Mouse (Mus musculus) brain, embryonic 14.5 days (tissue): Measurements from ENCODE around the gene Bpnt1.

Experiments used
- CTCF ChIP-seq: fragments of 200-500 bp; IDR thresholded peaks from 2 replicates; pipeline ENCODE4 v1.5.1; 2012; ENCODE audit warnings: inconsistent platforms, mild to moderate bottlenecking, moderate library complexity, borderline replicate concordance; ENCODE audit not compliant: insufficient read depth, insufficient read length; ENCODE audit errors: extremely low read depth
- POLR2A ChIP-seq: fragments of 200-500 bp; IDR thresholded peaks from 2 replicates; pipeline ENCODE4 v1.6.1; 2012; ENCODE audit warnings: mild to moderate bottlenecking, inconsistent platforms, borderline replicate concordance; ENCODE audit not compliant: poor library complexity, insufficient read depth, insufficient read length, severe bottlenecking; ENCODE audit errors: extremely low read depth

GRCm38 (mm10) chr1:185356246-185356645 lies 24.3 kb downstream of the Bpnt1 start:
- no peak for TF ChIP-seq CTCF
- TF ChIP-seq POLR2A, result no peak
